Mouse (Mus musculus): ENCODE results near the gene Nid2.

GRCm38 (mm10) chr14:19796541-19797304, 45.7 kb downstream of the Nid2 start:
- TF ChIP-seq CTCF (IDR thresholded peaks at IDR 0.05; ENCODE audit: borderline replicate concordance, insufficient read depth, low read length) = no peak
- no peak for TF ChIP-seq POLR2A (IDR thresholded peaks at IDR 0.05; ENCODE audit: low read depth, low read length)
